Mouse (Mus musculus): ENCODE data around the gene Gramd1a.
A peak's percentile ranks its signal among the peaks of the same experiment; 100 is the strongest.

Gene Gramd1a

DNA sequence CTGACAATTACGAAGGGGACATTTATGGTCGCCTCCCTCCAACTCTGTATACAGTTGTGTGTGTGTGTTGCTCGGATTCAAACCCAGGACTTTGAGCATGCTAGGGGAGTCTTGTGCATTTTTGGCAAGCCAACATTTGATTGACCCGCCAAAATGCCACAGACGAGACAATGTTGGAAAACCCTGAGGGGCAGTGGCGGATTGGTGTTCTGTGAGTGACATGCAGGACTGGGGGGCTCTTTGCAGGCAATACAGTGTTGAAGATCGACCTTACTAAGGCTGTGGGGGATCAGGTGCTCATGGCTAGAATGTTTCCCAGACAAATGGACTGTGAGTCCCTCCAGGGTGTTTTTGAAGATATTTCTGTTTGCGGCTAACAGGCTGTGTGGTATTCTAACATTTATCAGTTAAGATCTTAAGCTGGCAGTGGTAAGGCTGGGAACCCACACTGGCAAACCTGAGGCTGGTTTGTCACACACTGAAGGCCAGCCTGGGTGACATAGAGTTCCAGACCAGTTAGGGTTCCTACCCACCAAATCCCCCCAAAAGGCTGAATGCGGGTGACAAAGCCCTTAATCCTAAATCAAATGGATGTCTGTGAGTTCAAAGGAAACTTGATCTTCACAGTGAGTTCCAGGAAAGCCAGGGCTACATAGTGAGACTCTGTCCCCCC is 58.7 kb downstream of the Gramd1a start:
- DNase-seq (ENCODE audit: low read depth), result peak; percentile 70

DNA sequence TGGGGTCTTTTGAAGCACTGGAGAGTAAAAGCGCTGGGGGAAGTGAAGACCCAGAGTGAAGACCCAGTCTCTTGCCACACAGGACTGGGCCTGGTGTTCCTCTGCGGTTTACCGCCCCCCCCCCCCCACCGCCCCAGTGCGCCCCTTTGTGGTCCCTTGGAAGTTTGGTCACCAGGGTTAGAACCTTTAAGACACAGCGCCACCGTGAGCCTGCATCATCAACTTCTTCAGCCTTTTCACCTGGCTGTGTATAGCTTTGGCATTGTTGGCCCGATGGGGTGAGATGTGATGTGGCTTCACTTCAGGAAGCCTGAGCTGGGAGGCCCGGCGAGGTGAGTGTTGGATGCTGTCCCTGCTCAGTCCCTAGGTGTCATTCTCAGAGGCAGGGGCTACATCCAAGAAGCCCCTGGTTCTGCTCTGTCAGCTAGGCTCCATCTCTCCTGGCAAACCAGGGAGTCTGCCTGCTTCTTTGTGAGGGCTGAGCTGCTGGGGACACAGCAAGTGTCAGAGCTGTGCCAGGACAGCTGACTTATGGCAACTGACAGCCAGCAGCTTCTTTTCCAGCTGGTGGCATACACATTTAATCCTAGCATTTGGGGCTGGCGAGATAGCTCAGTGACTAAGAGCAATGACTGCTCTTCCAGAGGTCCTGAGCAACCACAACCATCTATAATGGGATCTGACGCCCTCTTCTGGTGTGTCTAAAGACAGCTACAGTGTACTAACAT is 60.8 kb downstream of the Gramd1a start:
- no peak for DNase-seq (ENCODE audit: low read depth)

GRCm38 (mm10) chr7:31089721-31090120 is 66.0 kb downstream of the Gramd1a start:
- peak; percentile 76 for DNase-seq (ENCODE audit: low read depth)

- no peak for DNase-seq (ENCODE audit: low read depth)
Measured at GRCm38 (mm10) chr7:31088206-31088605, 67.5 kb downstream of the Gramd1a start.

- DNase-seq (ENCODE audit: low read depth), result no peak
Measured at GRCm38 (mm10) chr7:31087262-31087661, 68.4 kb downstream of the Gramd1a start.

DNA sequence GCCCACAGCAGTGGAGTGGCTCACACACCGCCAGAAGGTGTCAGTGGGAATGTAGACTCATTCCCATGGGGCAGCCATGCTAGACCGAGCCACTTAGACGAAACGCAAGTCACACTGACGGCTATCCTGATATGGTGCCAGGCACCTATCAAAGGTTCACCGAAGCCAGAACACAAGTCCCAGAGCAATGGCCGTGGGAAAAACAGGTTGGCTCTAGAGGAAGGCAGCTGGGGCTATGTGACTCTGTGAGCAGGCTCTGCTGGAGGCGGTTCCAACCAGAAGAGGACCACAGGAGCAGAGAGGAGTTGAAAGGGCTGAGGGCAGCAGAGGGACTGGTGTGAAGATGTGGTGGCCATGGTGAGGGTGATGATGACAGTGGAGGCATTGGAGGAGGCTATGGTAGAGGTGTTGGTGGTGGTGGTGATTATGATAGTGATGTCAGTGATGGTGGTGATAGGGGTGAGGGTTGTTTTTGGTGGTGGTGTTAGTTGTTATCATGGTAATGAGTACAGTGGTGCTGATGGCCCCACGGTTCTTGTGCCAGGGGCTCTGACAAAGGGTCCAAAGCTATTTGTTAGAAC is 69.4 kb downstream of the Gramd1a start:
- DNase-seq (ENCODE audit: low read depth), result no peak

- DNase-seq (ENCODE audit: low read depth), result peak; percentile 37
Measured at GRCm38 (mm10) chr7:31085171-31085570, 70.5 kb downstream of the Gramd1a start.

DNA sequence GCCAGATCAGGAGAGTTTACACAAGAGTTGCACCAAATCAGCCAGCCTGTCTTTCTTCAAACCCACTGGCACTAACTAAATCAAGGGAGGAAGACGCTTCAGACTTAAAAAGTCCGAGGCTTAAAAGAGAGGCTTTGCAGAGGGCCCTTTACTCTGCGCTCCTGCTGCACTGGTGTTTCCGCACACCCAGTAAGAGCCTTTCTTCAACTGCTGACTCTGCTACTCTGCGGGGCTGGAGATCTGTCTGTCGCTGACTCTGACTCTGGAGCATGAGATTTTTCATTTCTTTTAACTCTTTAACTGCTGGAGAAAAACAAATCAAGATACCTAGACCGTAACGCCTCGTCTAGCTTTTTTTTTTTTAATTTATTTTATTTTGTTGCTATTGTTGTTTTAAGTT is 71.6 kb downstream of the Gramd1a start:
- DNase-seq (ENCODE audit: low read depth), result no peak

- no peak for DNase-seq (ENCODE audit: low read depth)
Measured at GRCm38 (mm10) chr7:31082831-31083588, 72.7 kb downstream of the Gramd1a start.

- no peak for DNase-seq (ENCODE audit: low read depth)
Measured at GRCm38 (mm10) chr7:31082106-31082505, 73.6 kb downstream of the Gramd1a start.

DNA sequence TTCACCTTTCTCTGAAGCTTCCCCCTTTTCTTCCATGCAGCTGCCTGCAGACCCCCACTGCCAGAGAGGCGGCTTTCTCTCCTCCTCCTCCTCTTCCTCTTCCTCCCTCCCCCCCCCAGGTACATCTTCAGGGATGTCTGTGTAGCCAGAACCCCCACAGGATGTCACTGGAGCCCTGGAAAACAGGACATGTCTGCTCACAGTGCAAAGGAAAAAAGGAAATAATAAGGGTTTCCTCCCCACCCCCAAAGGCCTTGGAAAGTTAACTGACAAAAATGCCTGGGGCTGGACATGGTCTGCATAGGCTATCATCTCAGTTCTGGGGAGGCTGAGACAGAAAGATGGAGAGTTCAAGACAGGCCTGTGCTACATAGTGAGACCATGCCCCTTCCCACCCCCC is 74.6 kb downstream of the Gramd1a start:
- DNase-seq (ENCODE audit: low read depth), result no peak

DNA sequence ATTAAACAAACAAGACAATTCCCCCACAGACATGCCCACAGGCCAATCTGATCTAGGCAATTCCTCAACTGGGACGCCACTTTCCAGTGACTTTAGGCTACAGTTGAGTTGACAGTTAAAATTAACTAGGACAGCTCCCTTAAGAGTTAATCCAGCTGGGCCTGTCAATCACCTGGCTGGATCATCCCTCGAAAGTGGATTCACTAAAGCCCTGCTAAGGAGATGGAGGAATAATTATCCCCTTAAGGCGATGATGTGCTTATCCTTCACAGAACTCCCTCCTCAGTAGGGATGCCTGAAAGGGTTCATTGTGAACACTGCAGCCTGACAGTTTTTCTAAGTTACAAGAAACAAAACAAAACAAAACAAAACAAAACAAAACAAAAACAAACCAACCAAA is 75.1 kb downstream of the Gramd1a start:
- no peak for DNase-seq (ENCODE audit: low read depth)

Data from 416B (cell line).